Mouse (Mus musculus): ENCODE data around the gene Camk1d.

DNA sequence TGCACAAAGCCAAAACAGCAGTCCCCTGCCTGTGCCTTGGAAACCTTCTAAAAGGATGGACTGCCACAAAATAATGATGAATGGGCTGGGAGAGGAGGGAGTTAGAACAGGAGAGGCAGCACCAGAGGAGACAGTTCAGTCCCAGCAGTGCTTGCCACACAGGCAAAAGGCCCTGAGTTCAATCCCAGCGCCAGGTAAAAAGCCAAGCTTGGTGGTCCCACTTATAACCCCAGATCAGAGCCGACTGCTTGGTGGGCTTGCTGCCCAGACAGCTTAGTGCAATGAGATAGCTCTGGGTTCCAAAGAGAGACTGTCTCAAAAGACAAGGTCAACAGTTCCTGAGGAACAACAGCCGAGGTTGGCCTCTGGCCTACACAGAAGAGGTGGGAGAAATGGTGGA is 58.0 kb downstream of the Camk1d start:
- no peak for TF ChIP-seq CTCF (IDR thresholded peaks at IDR 0.05; ENCODE audit: extremely low read depth, insufficient read length, insufficient replicate concordance, low read depth, low read length)
- no peak for TF ChIP-seq POLR2A (IDR thresholded peaks at IDR 0.05; ENCODE audit: low read depth, low read length)

Data from small intestine, adult 2 months (tissue).